Mouse (Mus musculus) brain, adult 2 months (tissue): ENCODE results near the gene Bhmt.
"Not testable (repeated sequence)": the region's sequence is repeated elsewhere in the genome, so short reads cannot be mapped to it uniquely, and the experiment has no call there.

Experiments used
- DNase-seq: peaks from one replicate; pipeline ENCODE4 v3.0.0; 2011; ENCODE audit warnings: low read depth, low spot score

Gene Bhmt

DNA sequence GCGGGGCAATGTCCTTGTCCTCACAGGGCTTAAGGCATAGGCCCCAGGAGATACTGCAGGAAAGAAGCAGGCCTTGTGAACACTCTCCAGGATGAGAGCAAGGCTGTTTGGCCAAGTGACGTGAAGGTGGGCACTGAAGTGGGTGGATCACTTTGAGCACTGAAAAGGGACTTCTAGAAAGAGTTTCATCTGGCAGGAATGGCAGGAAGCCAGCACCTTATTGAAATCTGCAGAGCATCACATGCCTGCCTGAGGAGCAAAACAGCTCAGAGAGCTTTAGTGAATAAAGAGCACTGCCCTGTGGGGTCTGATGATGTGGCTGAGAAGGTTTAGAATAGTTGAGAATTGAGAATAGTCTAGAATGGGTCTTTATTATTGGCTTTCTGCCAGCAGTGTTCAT lies 29.3 kb downstream of the Bhmt start:
- DNase-seq: peak; percentile 37

DNA sequence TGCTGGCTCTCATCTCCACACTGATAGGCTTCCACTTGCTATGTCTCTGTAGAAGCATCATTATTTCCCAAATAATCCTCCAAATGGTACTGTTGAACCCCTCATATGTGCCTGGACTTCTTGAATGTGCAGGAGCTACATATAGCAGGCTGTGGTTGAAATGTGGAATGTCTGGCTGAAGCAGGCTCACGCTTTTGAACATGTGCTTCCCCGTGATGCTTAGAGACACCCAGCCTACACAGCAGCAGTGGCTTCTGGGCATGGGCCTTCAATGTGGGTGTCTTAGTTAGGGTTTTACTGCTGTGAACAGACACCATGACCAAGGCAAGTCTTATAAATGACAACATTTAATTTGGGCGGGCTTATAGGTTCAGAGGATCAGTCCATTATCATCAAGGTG lies 30.1 kb downstream of the Bhmt start:
- DNase-seq: peak; percentile 67

DNA sequence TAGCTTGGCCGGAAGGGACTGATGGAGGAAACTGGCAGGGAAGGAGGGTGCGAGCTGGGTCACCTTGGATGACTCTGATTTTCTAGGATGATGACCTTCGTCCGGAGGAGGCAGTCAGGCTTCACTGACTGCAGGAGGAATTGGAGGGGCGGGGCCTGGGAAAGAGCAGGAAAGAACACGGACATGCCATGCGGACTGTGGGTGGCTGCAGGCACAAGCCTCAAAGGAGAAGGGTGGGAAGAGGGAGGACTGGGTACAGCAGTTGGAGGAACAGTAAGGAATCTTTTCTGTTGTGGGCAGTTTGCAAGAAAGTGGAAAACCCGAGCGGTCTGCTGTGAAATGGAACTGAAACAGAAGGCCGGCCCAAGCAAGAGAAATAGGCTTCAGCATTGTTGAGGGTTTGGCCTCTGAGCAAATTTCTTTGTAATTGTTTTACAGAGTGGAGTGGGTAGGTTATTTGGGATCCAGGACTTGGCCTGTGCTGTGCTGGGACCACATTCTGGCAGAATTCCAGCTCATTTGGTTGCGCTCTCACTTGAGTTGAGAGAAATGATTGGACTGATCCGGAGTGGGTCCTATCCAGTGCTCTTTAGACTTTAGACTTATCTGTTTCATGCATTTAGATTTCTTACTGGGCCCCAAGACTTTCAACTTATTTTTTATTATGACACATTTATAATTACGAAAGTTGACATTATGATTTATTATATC lies 30.7 kb downstream of the Bhmt start:
- DNase-seq: peak; percentile 72

DNA sequence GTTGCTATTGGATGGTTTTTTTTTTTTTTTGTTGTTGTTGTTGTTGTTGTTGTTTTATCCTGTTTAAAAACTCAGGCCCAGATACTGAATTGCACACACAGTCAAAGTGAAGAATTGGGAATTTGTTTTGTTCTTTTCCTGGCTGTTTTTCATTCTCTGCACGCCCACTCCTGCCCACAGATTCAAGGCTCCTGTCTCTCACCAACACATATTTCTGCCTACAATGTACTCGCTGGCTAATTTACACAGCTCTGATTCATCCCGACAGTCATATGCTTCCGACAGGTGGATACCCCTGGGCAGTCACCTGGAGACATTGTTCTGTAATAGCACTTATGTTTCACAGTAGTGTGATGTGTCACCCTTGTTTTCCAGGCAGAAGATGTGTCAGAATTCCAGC lies 33.1 kb downstream of the Bhmt start:
- DNase-seq: peak; percentile 74

DNA sequence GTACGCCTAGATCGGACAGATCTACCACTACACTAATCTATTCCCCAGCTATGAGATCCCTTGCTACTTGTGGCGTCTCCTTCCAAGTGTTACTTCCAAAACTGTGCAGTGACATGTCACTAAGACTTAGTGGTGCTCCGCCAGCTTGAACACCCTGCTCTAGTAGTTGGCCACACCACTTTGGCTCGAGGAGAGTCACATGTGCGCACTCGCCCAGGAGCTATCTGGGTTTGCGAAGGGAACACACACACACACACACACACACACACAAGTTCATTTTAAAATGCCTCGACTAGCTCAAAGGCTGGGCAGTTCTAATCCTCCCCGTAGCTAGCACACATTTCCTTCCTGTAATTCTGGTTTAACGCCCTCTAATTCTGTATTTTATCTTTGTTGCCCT lies 36.2 kb downstream of the Bhmt start:
- no peak for DNase-seq

DNA sequence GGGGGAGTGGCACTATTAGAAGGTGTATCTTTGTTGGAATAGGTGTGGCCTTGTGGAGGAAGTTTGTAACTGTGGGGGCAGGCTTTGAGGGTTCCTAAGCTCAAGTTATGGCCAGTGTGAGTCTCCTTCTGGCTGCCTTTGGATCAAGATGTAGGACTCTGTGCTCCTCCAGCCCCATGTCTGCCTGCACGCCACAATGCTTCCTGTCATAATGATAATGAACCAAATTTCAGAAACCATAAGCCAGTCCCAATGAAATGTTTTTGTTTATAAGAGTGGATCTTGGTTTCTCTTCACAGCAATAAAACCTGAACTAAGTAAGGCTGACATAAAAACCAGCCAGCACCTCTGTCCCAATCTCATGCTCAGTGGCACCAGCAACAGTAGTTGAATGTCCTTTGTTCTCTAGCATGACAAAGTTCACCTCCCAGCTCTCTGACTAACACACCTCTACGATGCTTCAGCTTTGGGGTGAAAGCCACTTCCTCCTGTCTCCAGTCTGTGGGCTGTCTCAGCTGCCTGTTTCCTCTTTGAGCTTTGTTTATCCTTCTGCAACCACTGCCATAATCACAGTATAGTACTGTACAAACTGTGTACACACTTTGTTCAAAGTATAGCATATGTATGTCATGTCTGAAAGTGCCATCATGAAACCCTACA lies 44.6 kb downstream of the Bhmt start:
- DNase-seq: no peak

DNA sequence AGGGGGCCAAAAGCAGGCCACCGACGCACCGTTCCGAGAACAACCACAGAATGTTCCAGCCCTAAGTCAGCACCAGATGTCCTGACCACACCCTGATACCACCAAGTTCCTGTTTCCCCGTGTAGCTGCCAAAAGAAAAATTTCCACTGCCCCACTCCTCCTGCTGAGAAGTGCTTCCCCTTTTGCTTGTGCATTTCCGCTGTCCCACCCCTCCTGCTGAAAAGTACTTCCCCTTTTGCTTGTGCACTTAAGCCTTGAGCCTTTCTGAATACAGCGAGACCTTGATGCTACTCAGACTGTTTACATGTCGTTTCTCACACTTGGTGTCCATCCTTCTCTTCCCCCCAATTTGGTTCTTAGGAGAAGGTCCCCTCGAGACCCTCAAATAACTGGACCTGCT lies 55.2 kb downstream of the Bhmt start:
- DNase-seq: not testable (repeated sequence)

DNA sequence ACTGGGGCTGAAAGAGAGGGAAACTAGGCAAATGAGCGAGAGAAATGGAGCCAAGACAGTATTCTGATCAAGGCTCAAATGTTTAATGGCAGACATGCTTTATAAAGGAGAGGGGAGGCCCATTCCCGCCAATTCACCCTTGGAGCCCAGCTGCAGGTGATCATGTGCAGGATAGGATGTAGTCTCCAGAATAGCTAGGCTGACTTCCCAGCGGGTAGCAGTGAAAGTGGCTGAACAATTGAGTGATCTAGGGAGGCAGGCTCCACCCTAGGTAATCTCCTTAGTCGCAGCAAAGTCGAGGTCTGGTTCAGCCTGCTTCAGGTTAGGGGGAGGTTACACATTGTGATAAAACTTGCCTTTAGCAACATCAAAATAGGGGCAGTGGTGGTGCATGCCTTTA lies 57.3 kb downstream of the Bhmt start:
- no peak for DNase-seq

DNA sequence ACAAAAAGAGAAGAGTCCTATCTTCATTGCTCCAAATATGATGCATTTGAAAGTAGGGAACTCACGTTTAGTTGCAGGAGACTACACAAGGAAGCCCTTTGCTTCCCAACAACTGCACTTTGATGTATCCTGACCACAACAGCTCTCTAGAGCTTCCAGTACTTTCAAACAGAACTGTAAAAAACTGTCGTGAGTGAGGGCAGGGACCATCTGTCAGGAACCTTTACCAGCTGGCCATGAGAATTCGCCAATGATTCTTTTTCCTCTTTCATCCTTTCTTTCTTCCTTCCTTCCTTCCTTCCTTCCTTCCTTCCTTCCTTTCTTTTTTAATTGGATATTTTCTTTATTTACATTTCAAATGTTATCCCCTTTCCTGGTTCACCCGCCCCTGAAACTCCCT lies 68.1 kb downstream of the Bhmt start:
- peak; percentile 3 for DNase-seq
